Mouse (Mus musculus) embryonic facial prominence, embryonic 13.5 days (tissue): Measurements from ENCODE around the gene Tjap1. TPM values are rescaled to one million over a fixed set of nuclear protein-coding genes. Genes with fewer than 3 reads are reported as not detected.

Experiments
- ATAC-seq: fragments of 200-750 bp; cut with Nextera tagmentation; 2 replicates; pipeline ENCODE4 v1.8.0; 2017; ENCODE audit warnings: low read depth; ENCODE audit not compliant: insufficient number of reproducible peaks, insufficient read depth, low FRiP score, low TSS enrichment
- H3K27ac ChIP-seq: fragments of 300-500 bp; sonication (generic); 2 replicates; pipeline ENCODE4 v1.5.1; 2015; ENCODE audit warnings: moderate library complexity, mild to moderate bottlenecking, inconsistent platforms
- H3K27me3 ChIP-seq: fragments of 300-500 bp; sonication (generic); 2 replicates; pipeline ENCODE4 v1.6.1; 2015; ENCODE audit warnings: mild to moderate bottlenecking, inconsistent platforms
- H3K36me3 ChIP-seq: fragments of 300-500 bp; sonication (generic); 2 replicates; pipeline ENCODE4 v1.6.1; 2015; ENCODE audit warnings: mild to moderate bottlenecking, inconsistent platforms
- H3K4me1 ChIP-seq: fragments of 300-500 bp; sonication (generic); 2 replicates; pipeline ENCODE4 v1.6.1; 2015; ENCODE audit warnings: inconsistent platforms
- H3K4me2 ChIP-seq: fragments of 300-500 bp; sonication (generic); 2 replicates; pipeline ENCODE4 v1.6.1; 2015; ENCODE audit warnings: moderate library complexity, mild to moderate bottlenecking, inconsistent platforms
- H3K4me3 ChIP-seq: fragments of 300-500 bp; sonication (generic); 2 replicates; pipeline ENCODE4 v1.5.1; 2015; ENCODE audit warnings: mild to moderate bottlenecking, inconsistent platforms
- H3K9ac ChIP-seq: fragments of 300-500 bp; sonication (generic); 2 replicates; pipeline ENCODE4 v1.6.1; 2015; ENCODE audit warnings: mild to moderate bottlenecking, inconsistent platforms
- H3K9me3 ChIP-seq: fragments of 300-500 bp; sonication (generic); 2 replicates; pipeline ENCODE4 v1.6.1; 2016; ENCODE audit warnings: inconsistent platforms
- WGBS: fragments of 180-500 bp; shearing (Covaris S2); methylation state at CpG from one replicate; pipeline ENCODE4 v1.1.7; 2015; ENCODE audit warnings: mixed read lengths; 5-methylcytosine and 5-hydroxymethylcytosine counted together
- polyA plus RNA-seq: library from polyadenylated mRNA; unstranded; fragments of >200 nt; fragmentation: Nextera tagmentation; extraction: Ambion mirVana; gene quantifications from 2 replicates; pipeline ENCODE4 v1.2.1, GENCODE M21; 2015

Gene Tjap1
- polyA plus RNA-seq, 1 experiment from 2014 or later: 57.9 TPM

DNA sequence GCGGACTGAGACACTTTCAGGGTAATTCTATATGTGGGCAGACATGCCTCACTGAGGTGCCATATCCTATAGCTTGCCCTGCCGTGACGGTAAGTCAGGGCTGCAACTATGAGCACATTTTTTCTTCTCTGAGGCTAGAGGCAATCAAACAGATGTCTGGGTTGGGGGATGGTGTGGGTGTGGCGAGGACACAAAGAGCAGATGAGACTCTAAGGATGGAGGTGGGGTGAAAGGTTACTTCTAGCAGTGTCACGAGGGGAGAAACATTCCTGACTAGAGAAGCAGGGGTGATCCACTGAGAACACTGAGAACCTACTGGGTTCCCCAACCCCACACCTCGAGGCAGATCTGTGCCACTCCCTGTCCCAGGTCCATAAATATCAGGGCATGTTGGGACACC lies 15.8 kb downstream of the Tjap1 start:
- peak overlapping the region; percentile 74 for H3K27ac ChIP-seq
- no peak overlapping the region for H3K9ac ChIP-seq
- H3K36me3 ChIP-seq: peaks cover 91% of the 10 kb centered on the region
- no peak overlapping the region for H3K4me2 ChIP-seq
- 45% methylated on average over 6 of the region's 6 CpGs for WGBS
- H3K9me3 ChIP-seq: no peaks in the 10 kb centered on the region
- H3K4me1 ChIP-seq: peaks cover 47% of the 10 kb centered on the region
- H3K4me3 ChIP-seq: no peak overlapping the region
- ATAC-seq: no peak
- H3K27me3 ChIP-seq: no peaks in the 10 kb centered on the region

DNA sequence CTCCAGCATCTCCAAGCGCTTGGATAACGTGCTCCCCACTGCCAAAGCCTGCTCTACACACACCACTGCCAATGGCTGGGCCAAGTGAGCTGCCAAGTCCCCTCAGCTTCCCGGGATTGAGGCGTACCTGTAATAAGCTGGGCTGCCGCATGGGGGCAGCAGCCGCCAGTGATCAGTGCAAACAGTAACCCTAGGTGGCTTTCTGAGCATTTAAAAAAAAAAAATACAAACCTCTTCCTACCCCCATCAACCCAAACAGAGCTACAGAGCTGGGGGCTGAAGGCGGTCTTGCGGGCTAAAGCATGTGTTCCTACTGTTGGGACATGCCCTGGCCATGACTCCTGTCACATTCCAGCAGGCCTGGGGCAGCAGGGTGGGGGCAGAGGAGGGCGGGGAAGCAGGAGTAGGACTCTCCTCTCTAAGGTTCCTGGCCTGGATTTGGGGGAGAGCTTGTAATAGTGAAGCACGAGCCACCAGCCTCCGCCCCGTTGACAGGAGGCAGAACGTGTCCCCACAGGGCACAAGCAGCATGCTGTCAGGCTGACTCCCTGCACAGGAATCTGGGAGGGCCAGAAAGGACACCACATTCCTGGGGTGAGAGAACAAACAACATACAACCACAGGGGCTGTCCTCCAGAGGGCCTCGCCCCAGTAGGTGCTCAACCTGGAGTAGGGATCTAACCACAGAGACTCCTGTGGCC lies 16.8 kb downstream of the Tjap1 start:
- ATAC-seq: 0 out of 2 replicates have a peak, but pooled peaks have one; percentile 53
- H3K9me3 ChIP-seq: no peaks in the 10 kb centered on the region
- H3K4me3 ChIP-seq: no peak overlapping the region
- no peaks in the 10 kb centered on the region for H3K27me3 ChIP-seq
- WGBS: 17% methylated on average over 14 of the region's 14 CpGs
- H3K27ac ChIP-seq: peak overlapping the region; percentile 74
- H3K9ac ChIP-seq: peak overlapping the region; percentile 21; the same call in 1 of the 2 replicates
- peaks cover 91% of the 10 kb centered on the region for H3K36me3 ChIP-seq
- H3K4me1 ChIP-seq: peaks cover 41% of the 10 kb centered on the region
- no peak overlapping the region for H3K4me2 ChIP-seq

DNA sequence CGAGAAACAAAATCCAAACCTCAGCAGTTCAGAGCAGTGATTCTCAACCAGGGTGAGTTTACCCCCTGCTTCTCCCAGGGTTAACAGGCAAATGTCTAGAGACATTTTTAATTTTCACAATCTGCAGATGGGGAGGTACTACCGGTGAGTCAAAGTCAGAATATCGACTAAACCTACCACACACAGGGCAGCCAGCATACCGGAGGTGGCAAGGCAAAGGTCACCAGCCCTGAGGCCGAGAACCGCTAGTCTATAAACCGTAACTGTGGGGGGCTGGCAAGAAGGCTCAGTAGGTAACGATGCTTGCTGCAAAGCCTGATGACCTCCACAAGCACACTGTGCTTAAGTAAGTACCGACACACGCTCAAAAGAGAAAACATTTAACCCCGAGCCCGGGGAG lies 17.3 kb downstream of the Tjap1 start:
- peaks cover 91% of the 10 kb centered on the region for H3K36me3 ChIP-seq
- H3K4me2 ChIP-seq: no peak overlapping the region
- H3K27ac ChIP-seq: no peak overlapping the region
- no peaks in the 10 kb centered on the region for H3K27me3 ChIP-seq
- H3K4me1 ChIP-seq: peaks cover 41% of the 10 kb centered on the region
- no peaks in the 10 kb centered on the region for H3K9me3 ChIP-seq
- WGBS: 77% methylated on average over 12 of the region's 12 CpGs
- no peak for ATAC-seq
- 0 out of 2 replicates have a peak overlapping the region, but pooled peaks have one; percentile 21 for H3K9ac ChIP-seq
- no peak overlapping the region for H3K4me3 ChIP-seq

DNA sequence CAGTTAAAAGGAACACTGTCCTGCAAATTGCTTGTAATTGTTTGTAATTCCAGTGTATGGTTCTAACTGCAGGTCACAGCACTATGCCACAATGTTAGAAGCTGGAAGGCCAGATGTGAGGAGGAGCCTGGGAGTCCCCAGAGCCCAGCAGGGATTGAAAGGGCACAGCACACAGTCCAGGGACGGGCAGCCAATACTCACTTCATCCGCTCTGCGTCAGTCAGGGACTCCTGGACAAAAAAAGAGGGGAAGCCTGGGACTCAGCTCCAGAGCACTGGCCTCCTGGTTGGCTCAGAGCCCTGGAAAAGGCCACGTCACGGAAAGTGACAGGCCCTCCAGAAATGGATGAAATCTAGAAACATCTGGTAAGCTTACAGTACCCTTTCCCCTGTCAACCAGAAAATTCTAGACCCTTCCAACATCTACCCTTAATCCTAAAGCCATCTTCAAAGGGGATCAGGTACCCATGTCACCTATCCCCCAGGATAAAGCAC lies 20.6 kb downstream of the Tjap1 start:
- 89% methylated on average over 5 of the region's 5 CpGs for WGBS
- no peaks in the 10 kb centered on the region for H3K27me3 ChIP-seq
- H3K9ac ChIP-seq: no peak overlapping the region
- no peak overlapping the region for H3K4me3 ChIP-seq
- peaks cover 97% of the 10 kb centered on the region for H3K36me3 ChIP-seq
- no peak overlapping the region for H3K27ac ChIP-seq
- no peaks in the 10 kb centered on the region for H3K9me3 ChIP-seq
- peaks cover 16% of the 10 kb centered on the region for H3K4me1 ChIP-seq
- no peak overlapping the region for H3K4me2 ChIP-seq
- no peak for ATAC-seq

DNA sequence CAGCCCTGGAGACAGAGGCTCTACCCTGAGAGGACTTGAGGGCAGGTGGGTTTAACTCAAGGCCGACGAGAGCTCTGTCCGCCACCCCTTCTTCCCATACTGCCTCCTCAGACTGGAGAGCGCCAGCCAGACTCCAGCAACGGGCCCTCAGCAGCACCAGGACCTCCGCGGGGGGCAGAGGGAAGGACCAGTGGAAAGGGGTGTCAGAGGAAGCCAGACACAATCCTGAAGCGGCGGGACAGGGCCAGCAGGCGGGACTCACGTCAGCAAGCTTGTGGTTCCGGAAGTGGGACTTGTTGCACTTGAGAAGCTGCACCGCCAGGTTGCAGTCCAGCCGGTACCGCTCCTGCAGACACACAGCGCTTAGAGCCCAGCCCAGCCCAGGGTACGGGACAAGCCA lies 23.2 kb downstream of the Tjap1 start:
- 91% methylated on average over 17 of the region's 17 CpGs for WGBS
- Histone ChIP-seq H3K4me3 (no peak overlapping the region), H3K9me3 (no peaks in the 10 kb centered on the region), H3K9ac (no peak overlapping the region), H3K4me1 (no peaks in the 10 kb centered on the region; the same call in 1 of the 2 replicates), H3K4me2 (no peak overlapping the region), H3K27me3 (peaks cover 19% of the 10 kb centered on the region), H3K27ac (no peak overlapping the region), H3K36me3 (peaks cover 87% of the 10 kb centered on the region)
- no peak for ATAC-seq

DNA sequence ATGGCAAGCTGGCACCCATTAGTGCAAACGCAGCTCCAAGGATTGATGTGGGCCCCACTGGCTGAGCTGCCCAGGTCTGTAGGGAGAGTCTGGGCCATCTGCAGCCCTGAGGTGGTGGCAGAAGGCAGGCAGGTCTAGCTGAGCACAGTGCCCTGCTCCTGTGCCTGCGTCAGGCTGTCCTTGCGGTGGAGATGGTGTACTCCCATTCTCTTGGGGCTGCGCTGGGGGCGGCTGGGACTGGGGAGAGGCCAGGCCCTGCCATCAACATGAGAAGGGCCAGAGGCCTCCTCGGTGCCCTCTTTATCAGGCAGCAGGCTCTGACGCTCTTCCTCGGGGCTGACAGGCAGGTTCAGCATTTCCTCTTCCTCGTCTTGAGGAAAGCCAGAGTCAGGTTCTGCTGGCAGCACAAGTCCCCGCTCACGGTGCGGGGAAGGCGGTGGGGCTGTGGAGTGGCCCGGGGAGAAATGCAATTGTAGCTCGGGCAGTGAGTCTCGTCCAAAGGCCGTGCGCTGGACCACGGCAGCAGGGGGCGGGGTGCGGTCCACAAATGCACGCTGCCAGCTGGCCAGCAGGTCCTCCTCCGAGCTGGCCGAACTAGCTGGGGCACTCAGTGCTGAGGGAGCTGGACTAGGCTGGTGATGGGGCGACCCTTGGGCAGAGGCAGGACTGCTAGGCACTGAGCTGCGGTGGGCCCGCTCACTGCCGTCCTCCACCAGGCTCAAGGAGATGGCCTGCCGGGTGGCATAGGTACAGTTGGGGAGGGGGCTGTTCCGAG lies 24.4 kb downstream of the Tjap1 start:
- 90% methylated on average over 30 of the region's 30 CpGs for WGBS

DNA sequence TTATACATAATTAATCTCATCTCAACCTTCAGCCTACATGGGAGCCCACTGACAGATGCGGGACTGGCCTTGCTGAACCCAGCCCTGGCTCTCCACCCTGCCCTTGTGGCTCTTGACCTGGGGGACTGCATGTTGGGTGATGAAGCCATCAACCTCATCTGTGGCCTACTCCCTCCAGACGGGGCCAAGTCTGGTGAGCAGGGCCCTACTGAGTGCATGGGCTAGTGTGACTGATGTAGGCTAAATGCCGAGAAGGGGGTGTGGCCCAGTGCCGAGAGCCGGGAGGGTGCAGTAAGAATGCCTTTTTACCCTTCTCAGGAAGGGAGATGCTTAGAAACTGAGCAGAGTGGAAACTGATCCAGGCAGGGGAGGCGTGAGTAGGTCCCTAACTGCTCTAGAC lies 27.7 kb downstream of the Tjap1 start:
- Histone ChIP-seq H3K4me3 (0 out of 2 replicates have a peak overlapping the region, but pooled peaks have one; percentile 6), H3K4me2 (peak overlapping the region; percentile 100; the same call in 1 of the 2 replicates), H3K9me3 (no peaks in the 10 kb centered on the region), H3K9ac (no peak overlapping the region), H3K27ac (no peak overlapping the region), H3K36me3 (peaks cover 67% of the 10 kb centered on the region), H3K4me1 (peaks cover 12% of the 10 kb centered on the region), H3K27me3 (peaks cover 27% of the 10 kb centered on the region)
- no peak for ATAC-seq
- WGBS: 22% methylated on average over 6 of the region's 6 CpGs

More for the DNA sequence above, 24.4 kb downstream of the Tjap1 start:
- H3K4me1 ChIP-seq: peaks cover 7% of the 10 kb centered on the region
- H3K4me2 ChIP-seq: no peak overlapping the region
- no peak overlapping the region for H3K9ac ChIP-seq
- H3K4me3 ChIP-seq: no peak overlapping the region
- peaks cover 27% of the 10 kb centered on the region for H3K27me3 ChIP-seq
- no peak for ATAC-seq
- no peak overlapping the region for H3K27ac ChIP-seq
- H3K9me3 ChIP-seq: no peaks in the 10 kb centered on the region
- peaks cover 75% of the 10 kb centered on the region for H3K36me3 ChIP-seq

DNA sequence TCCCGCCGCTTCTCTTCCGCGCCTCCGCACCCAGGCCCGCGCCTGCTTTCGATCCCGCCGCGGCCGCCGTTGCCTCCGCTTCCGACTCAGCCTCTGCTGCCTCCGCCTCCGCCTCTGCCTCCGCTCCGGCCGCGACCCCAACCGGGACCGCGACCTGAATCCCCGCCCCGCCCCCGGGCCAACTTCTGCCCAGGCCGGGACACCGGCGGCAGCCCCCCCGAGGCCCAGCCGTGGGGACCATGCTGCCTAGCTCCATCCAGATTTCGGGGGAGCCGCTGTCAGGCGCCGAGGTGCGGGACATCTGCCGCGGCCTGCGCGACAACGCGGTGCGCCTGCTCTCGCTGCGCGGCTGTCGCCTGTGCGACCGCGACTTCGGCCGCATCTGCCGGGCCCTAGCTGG lies 28.7 kb downstream of the Tjap1 start:
- under 1% methylated on average over 53 of the region's 54 CpGs for WGBS
- H3K27me3 ChIP-seq: peaks cover 27% of the 10 kb centered on the region
- 0 out of 2 replicates have a peak, but pooled peaks have one; percentile 1 for ATAC-seq
- peak overlapping the region; percentile 71 for H3K4me3 ChIP-seq
- peak overlapping the region; percentile 74 for H3K9ac ChIP-seq
- no peak overlapping the region for H3K27ac ChIP-seq
- peak overlapping the region; percentile 100 for H3K4me2 ChIP-seq
- H3K9me3 ChIP-seq: no peaks in the 10 kb centered on the region
- peaks cover 67% of the 10 kb centered on the region for H3K36me3 ChIP-seq
- peaks cover 21% of the 10 kb centered on the region for H3K4me1 ChIP-seq

DNA sequence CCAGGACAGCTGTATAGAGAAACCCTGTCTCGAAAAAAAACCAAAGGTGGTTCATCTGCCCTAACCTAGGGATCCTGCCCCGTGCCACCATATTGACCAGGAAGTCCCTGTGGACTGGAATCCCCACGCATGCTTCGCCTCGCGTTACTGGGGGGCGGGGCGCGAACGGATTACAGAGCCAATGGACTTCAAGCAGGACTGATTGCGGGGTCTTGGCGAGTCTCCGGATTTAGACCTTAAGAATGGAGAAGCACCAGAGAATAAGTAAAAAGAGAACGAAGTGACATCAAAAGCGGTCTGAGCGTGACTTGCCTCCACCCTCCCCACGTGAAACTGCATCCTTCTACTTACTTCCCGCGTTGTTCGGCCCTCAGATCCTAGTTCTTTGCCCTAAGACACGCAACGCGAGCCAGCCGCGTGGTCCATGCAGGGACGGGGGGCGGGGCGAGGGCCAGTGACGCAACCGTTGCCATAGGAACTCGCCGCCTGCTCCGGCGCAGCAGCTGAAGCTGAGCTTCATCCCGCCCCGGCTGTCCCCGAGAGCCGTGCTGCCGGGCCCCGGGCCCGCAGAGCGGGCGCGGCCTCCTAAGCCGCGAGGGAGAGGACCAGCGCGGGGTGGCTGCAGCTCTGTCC lies 29.3 kb downstream of the Tjap1 start, which contains the start of gene Lrrc73:
TSS of gene Lrrc73 (plus strand) at position 80 of the 633 bp plus-strand sequence.
- 2% methylated on average over 45 of the region's 48 CpGs for WGBS
- peaks cover 26% of the 10 kb centered on the region for H3K4me1 ChIP-seq
- H3K4me2 ChIP-seq: peak within 1 kb of the TSS; percentile 100
- H3K27me3 ChIP-seq: peaks cover 27% of the 10 kb centered on the region
- peaks cover 63% of the 10 kb centered on the region for H3K36me3 ChIP-seq
- peak within 1 kb of the TSS; percentile 71 for H3K4me3 ChIP-seq
- H3K9me3 ChIP-seq: no peaks in the 10 kb centered on the region
- no peak within 1 kb of the TSS for H3K27ac ChIP-seq
- ATAC-seq: peak; percentile 79
- H3K9ac ChIP-seq: peak within 1 kb of the TSS; percentile 74

DNA sequence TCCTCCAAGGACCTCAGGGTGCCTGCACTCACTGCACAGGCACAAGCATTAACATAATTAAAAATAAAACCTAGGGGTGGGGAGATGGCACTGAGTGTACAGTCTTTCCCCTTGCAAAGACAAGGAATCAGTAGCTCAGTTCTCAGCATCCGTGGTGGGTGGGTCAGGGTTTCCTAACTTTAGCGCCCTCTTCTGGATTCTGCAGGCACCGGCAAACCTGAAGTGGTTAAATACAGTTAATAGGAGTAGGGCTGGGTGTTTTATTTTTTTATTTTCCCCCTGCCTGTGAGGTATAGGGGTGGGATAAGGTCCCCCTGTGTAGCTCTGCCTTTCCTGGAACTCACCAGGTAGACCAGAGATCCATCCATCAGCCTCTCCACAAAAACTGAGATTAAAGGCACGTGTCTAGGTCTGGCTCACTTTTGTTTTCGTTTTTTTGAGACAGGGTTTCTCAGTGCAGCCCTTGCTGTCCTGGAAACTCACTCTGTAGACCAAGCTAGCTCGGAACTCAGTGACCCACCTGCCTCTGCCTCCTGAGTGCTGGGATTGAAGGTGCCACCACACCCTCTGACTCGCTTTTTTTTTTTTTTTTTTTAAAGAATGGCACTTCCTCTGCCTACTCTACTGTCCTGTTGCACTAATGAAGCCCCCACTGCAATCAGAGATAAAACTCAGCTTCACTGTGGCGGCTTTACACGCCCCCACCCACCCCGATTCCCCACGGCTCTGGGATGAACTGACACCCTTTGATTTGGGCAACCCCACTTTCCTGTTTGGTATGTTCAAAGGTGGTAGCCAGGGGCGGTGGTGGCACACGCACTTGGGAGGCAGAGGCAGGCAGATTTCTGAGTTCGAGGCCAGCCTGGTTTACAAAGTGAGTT lies 30.0 kb downstream of the Tjap1 start:
- H3K4me2 ChIP-seq: peak overlapping the region; percentile 100
- no peaks in the 10 kb centered on the region for H3K9me3 ChIP-seq
- H3K27ac ChIP-seq: no peak overlapping the region
- 58% methylated on average over 14 of the region's 14 CpGs for WGBS
- H3K27me3 ChIP-seq: peaks cover 27% of the 10 kb centered on the region
- peak overlapping the region; percentile 74; the same call in 1 of the 2 replicates for H3K9ac ChIP-seq
- ATAC-seq: no peak
- peaks cover 27% of the 10 kb centered on the region for H3K4me1 ChIP-seq
- peaks cover 55% of the 10 kb centered on the region for H3K36me3 ChIP-seq
- peak overlapping the region; percentile 71; the same call in 1 of the 2 replicates for H3K4me3 ChIP-seq
